Mouse (Mus musculus): Measurements from ENCODE around the gene Alkbh7. TPM values are rescaled to one million over a fixed set of nuclear protein-coding genes. Genes with fewer than 3 reads are reported as not detected.

Gene Alkbh7
- 70.7 and 72.3 TPM in 2 replicates for polyA plus RNA-seq (2012; rRNA removed)

GRCm38 (mm10) chr17:56997029-56997667 lies at the start of gene Alkbh7:
Gene Alkbh7 (plus strand): TSS chr17:56997339.

DNA sequence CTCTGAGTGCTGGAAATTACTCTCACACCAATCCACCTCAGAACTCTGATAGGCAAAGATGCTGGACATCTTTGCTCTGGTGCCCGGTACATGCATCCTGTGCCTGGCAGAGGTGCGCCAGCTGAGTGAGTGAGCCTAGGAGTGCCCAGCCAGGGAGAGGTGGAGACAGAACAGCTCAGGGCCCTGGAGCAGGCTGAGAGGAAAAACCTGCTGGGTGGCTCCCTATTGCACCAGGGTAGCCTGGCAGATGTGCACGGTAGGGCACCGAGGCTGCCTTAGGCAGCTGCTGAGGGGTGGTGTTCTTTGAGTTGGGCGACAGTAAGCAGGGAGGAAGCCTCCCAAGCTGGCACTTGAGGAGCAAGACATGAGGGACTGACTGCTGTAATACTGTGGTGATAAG lies 15.1 kb upstream of the Alkbh7 start, which contains the start of gene Acer1:
Acer1 (minus strand) TSS at position 114 of the 400 bp plus-strand sequence.

GRCm38 (mm10) chr17:56990115-56990746 lies 6.9 kb upstream of the Alkbh7 start, which contains the start of gene Clpp:
Gene Clpp (plus strand): TSS chr17:56990305.

DNA sequence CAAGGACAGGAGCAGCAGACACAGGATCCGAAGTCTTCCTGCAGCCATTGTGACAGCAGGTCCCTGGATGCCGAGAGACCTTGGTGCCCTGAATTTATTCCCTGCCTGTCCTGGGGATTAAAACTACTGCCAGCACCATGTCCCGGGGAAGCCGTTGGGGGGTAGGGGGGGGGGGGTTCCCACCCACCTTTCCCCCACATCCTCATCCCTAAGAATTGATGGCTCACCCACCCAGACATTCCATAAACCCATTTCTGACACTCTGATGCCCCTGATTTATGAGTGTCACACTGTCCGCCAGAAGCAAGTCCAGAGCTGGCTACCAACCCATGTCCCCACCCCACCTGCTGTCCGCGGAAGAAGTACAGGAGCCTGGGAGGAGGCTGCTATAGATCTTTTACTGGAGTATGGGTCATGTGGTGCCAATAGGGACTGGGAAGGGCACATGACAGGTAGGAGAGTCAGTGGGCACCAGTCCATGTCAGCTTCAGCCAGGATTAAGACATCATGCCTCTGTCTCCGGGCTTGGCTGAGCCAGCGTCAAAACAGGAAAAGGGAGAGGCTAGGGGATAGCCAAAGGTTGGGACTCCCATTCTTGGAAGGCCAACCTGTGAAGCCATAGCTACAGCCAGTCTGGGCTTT lies 3.0 kb downstream of the Alkbh7 start, which contains the start of gene Pspn:
Pspn (minus strand) TSS at position 51 of the 642 bp plus-strand sequence.

GRCm38 (mm10) chr17:57011236-57012141 lies 14.3 kb downstream of the Alkbh7 start, which contains the start of the genes Gtf2f1 and Gm17949:
Gene Gtf2f1 (minus strand): TSS chr17:57011288.
Gene Gm17949 (plus strand): TSS chr17:57011469.

GRCm38 (mm10) chr17:57030931-57031660 lies 34.0 kb downstream of the Alkbh7 start, which contains the start of gene Khsrp:
Gene Khsrp (minus strand): TSS chr17:57031522.

DNA sequence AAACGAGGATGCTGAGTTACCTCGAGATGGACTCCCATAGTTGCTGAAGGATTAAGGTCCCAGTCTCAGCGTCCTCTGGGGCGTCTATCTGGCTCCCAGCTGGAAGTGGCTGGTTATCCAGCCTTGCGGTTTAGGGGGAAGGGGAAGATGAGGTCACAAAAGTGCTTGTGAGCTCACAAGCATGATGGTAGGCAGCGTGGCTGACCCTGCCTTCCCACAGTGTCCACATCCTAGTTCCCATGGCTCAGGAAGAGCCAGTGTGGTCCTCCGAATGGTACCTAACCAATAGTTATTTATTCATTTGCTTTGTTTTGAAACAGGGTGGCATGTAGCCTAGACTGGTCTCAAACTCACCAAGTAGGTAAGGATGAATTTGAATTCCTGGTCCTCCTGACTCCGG lies 44.4 kb downstream of the Alkbh7 start, which contains the start of gene Slc25a41:
Slc25a41 (minus strand) TSS at position 101 of the 400 bp plus-strand sequence.

Other genes starting within 250 kb of the Alkbh7 start
- gene Nrtn, start 239.8 kb upstream of the Alkbh7 start, polyA plus RNA-seq (2012; rRNA removed), result 58.2 and 62.5 TPM in 2 replicates
- gene Dus3l, start 232.6 kb upstream of the Alkbh7 start, polyA plus RNA-seq (2012; rRNA removed), result 75.7 and 94.5 TPM in 2 replicates
- gene Prr22, start 227.1 kb upstream of the Alkbh7 start, polyA plus RNA-seq (2012; rRNA removed), result 3.8 and 4.5 TPM in 2 replicates
- 13.0 and 16.5 TPM in 2 replicates for gene Rfx2, start 166.3 kb upstream of the Alkbh7 start, polyA plus RNA-seq (2012; rRNA removed)
- not detected in 2 replicates for gene Acsbg2, start 122.9 kb upstream of the Alkbh7 start, polyA plus RNA-seq (2012; rRNA removed)
- gene 1700061G19Rik, start 121.9 kb upstream of the Alkbh7 start, polyA plus RNA-seq (2012; rRNA removed), result 0.05 and 0.22 TPM in 2 replicates
- 59.6 and 65.3 TPM in 2 replicates for gene Mllt1, start 61.9 kb upstream of the Alkbh7 start, polyA plus RNA-seq (2012; rRNA removed)
- 73.6 and 84.8 TPM in 2 replicates for gene Acer1, start 15.2 kb upstream of the Alkbh7 start, polyA plus RNA-seq (2012; rRNA removed)
- 174 and 182 TPM in 2 replicates for gene Clpp, start 7.0 kb upstream of the Alkbh7 start, polyA plus RNA-seq (2012; rRNA removed)
- 0.57 TPM in 1 of 2 replicates, not detected in the other for gene Pspn, start 2.7 kb downstream of the Alkbh7 start, polyA plus RNA-seq (2012; rRNA removed)
- gene Gtf2f1, start 13.9 kb downstream of the Alkbh7 start, polyA plus RNA-seq (2012; rRNA removed), result 31.0 and 35.2 TPM in 2 replicates
- gene Gm17949, start 14.1 kb downstream of the Alkbh7 start, polyA plus RNA-seq (2012; rRNA removed), result 0.24 TPM in 1 of 2 replicates, not detected in the other
- gene Khsrp, start 34.2 kb downstream of the Alkbh7 start, polyA plus RNA-seq (2012; rRNA removed), result 83.9 and 101 TPM in 2 replicates
- not detected in 2 replicates for gene Slc25a41, start 44.3 kb downstream of the Alkbh7 start, polyA plus RNA-seq (2012; rRNA removed)
- gene Crb3, start 61.8 kb downstream of the Alkbh7 start, polyA plus RNA-seq (2012; rRNA removed), result 237 and 303 TPM in 2 replicates
- gene Slc25a23, start 62.5 kb downstream of the Alkbh7 start, polyA plus RNA-seq (2012; rRNA removed), result 33.4 and 39.0 TPM in 2 replicates
- 3.9 and 4.8 TPM in 2 replicates for gene Dennd1c, start 81.2 kb downstream of the Alkbh7 start, polyA plus RNA-seq (2012; rRNA removed)
- gene Tubb4a, start 90.4 kb downstream of the Alkbh7 start, polyA plus RNA-seq (2012; rRNA removed), result 8.0 and 8.8 TPM in 2 replicates
- gene Tnfsf9, start 108.0 kb downstream of the Alkbh7 start, polyA plus RNA-seq (2012; rRNA removed), result 2.2 and 2.3 TPM in 2 replicates
- not detected in 2 replicates for gene Cd70, start 152.4 kb downstream of the Alkbh7 start, polyA plus RNA-seq (2012; rRNA removed)
- 0.48 and 0.52 TPM in 2 replicates for gene Tnfsf14, start 196.8 kb downstream of the Alkbh7 start, polyA plus RNA-seq (2012; rRNA removed)
- 40.1 and 41.4 TPM in 2 replicates for gene C3, start 230.8 kb downstream of the Alkbh7 start, polyA plus RNA-seq (2012; rRNA removed)

Data from colon, adult 2 months (tissue).